Mouse (Mus musculus) kidney, postnatal 0 days (tissue): ENCODE data around the gene Kctd2. TPM values are rescaled to one million over a fixed set of nuclear protein-coding genes. Genes with fewer than 3 reads are reported as not detected.
"Not testable (repeated sequence)": the region's sequence is repeated elsewhere in the genome, so short reads cannot be mapped to it uniquely, and the experiment has no call there.

Source experiments
- ATAC-seq: fragments of 200-750 bp; cut with Nextera tagmentation; replicated peaks from 2 replicates; pipeline ENCODE4 v1.8.0; 2017; ENCODE audit warnings: low read depth, moderate number of reproducible peaks, moderate TSS enrichment, moderate library complexity; ENCODE audit not compliant: low FRiP score
- DNase-seq: peaks from one replicate; pipeline ENCODE4 v3.0.0-alpha.2; 2016; ENCODE audit warnings: low spot score
- H3K27ac ChIP-seq: fragments of 300-500 bp; sonication (generic); 2 replicates; pipeline ENCODE4 v1.5.1; 2014; ENCODE audit warnings: mild to moderate bottlenecking
- H3K27me3 ChIP-seq: fragments of 300-500 bp; sonication (generic); 2 replicates; pipeline ENCODE4 v1.6.1; 2014; ENCODE audit warnings: low read length, mixed read lengths; ENCODE audit not compliant: insufficient read depth
- H3K36me3 ChIP-seq: fragments of 300-500 bp; sonication (generic); 2 replicates; pipeline ENCODE4 v1.6.1; 2014; ENCODE audit warnings: low read length, mixed read lengths; ENCODE audit not compliant: insufficient read depth
- H3K4me1 ChIP-seq: fragments of 300-500 bp; sonication (generic); replicated peaks from 2 replicates; pipeline ENCODE4 v1.6.1; 2014; ENCODE audit warnings: antibody characterized with exemption, low read length, mixed read lengths; ENCODE audit not compliant: insufficient read depth
- H3K4me2 ChIP-seq: fragments of 300-500 bp; sonication (generic); 2 replicates; pipeline ENCODE4 v1.6.1; 2014; ENCODE audit warnings: mild to moderate bottlenecking, low read length, moderate library complexity, mixed read lengths
- H3K4me3 ChIP-seq: fragments of 300-500 bp; sonication (generic); replicated peaks from 2 replicates; pipeline ENCODE4 v1.5.1; 2014; ENCODE audit warnings: low read depth, low read length
- H3K9ac ChIP-seq: fragments of 300-500 bp; sonication (generic); 2 replicates; pipeline ENCODE4 v1.6.1; 2014; ENCODE audit warnings: low read depth, low read length
- H3K9me3 ChIP-seq: fragments of 300-500 bp; sonication (generic); replicated peaks from 2 replicates; pipeline ENCODE4 v1.6.1; 2016; ENCODE audit warnings: low read length, inconsistent platforms, mixed read lengths
- CTCF ChIP-seq: IDR thresholded peaks from 2 replicates; pipeline ENCODE4 v1.5.1; 2016; ENCODE audit warnings: antibody characterized with exemption, low read depth, mild to moderate bottlenecking, moderate library complexity
- WGBS: fragments of 180-500 bp; shearing (Covaris S2); extraction: QIAGEN DNeasy Blood & Tissue Kit; methylation state at CpG from one replicate; pipeline ENCODE4 v1.1.7; 2014; 5-methylcytosine and 5-hydroxymethylcytosine counted together
- polyA plus RNA-seq: library from polyadenylated mRNA; unstranded; fragments of >200 nt; fragmentation: Nextera tagmentation; extraction: Ambion mirVana; gene quantifications from 2 replicates; pipeline ENCODE4 v1.2.1, GENCODE M21; 2015

Kctd2 gene
- polyA plus RNA-seq, 1 experiment from 2014 or later: 22.2 TPM

- no peaks in the 10 kb centered on the region for H3K36me3 ChIP-seq
- H3K4me1 ChIP-seq: peaks cover 2% of the 10 kb centered on the region; the same call in 1 of the 2 replicates
- H3K4me2 ChIP-seq: no peak overlapping the region
- 79% methylated on average over 7 of the region's 7 CpGs for WGBS
- H3K27ac ChIP-seq: peak overlapping the region; percentile 60; the same call in 1 of the 2 replicates
- ATAC-seq (no peak), DNase-seq (no peak)
- no peak for TF ChIP-seq CTCF
- no peaks in the 10 kb centered on the region for H3K9me3 ChIP-seq
- H3K4me3 ChIP-seq: no peak overlapping the region
- no peak overlapping the region for H3K9ac ChIP-seq
- no peaks in the 10 kb centered on the region for H3K27me3 ChIP-seq
These were observed 32.4 kb downstream of the Kctd2 start for GRCm38 (mm10) chr11:115452281-115452860.

DNA sequence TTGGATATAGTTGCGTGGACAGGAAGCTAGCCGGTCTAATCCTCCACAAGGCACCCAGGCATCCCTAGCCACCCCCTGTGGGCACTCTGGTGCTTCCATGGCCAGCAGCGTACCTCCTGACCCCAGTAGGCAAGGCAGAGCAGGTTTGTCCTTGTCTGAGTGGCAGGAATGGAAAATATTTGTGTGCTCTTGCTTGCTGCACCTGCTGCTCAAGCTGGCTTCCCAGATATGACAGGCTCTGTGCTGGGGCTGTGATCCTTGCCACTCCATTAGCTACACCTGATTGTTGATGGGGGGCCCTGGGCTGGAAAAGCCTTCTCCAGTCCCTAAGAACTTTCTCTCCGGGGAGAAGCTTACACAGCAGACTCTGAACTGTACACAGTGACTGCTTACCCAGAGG, 33.4 kb downstream of the Kctd2 start:
- no peaks in the 10 kb centered on the region for H3K9me3 ChIP-seq
- no peak for DNase-seq
- no peak for ATAC-seq
- no peak overlapping the region for H3K4me3 ChIP-seq
- no peak for TF ChIP-seq CTCF
- H3K4me1 ChIP-seq: no peaks in the 10 kb centered on the region; the same call in 1 of the 2 replicates
- WGBS: 57% methylated on average over 4 of the region's 4 CpGs
- no peaks in the 10 kb centered on the region for H3K36me3 ChIP-seq
- H3K27ac ChIP-seq: peak overlapping the region; percentile 60
- no peaks in the 10 kb centered on the region for H3K27me3 ChIP-seq
- no peak overlapping the region for H3K9ac ChIP-seq
- H3K4me2 ChIP-seq: no peak overlapping the region

GRCm38 (mm10) chr11:115454822-115455221, 34.9 kb downstream of the Kctd2 start:
- H3K4me3 ChIP-seq, H3K36me3 ChIP-seq, H3K27ac ChIP-seq, H3K4me2 ChIP-seq, H3K9me3 ChIP-seq, DNase-seq, H3K27me3 ChIP-seq, H3K9ac ChIP-seq, H3K4me1 ChIP-seq, ATAC-seq: not testable (repeated sequence)
- 93% methylated on average over 6 of the region's 6 CpGs for WGBS

DNA sequence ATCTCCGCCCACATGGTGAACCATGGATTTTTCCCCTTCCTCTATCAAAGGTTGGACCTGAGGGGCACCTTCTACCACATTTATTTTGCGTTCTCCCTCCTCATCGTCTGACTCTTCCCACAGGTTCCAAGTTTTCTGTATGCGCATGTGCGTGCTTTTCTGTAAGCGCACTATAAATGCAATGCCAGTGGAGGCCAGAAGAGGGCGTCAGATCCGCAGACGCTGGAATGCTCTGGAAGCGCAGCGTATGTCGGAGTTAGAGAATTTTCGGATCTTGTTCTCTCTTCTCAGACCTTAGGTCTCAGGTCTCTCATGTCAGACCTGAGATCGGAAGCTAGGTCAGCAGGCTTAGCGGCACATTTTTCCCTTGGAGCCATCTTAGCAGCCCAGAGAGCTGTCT, 35.7 kb downstream of the Kctd2 start:
- H3K4me2 ChIP-seq: no peak overlapping the region
- no peaks in the 10 kb centered on the region for H3K4me1 ChIP-seq
- no peak overlapping the region for H3K4me3 ChIP-seq
- no peak for DNase-seq
- H3K9me3 ChIP-seq: no peaks in the 10 kb centered on the region
- ATAC-seq: no peak
- no peak overlapping the region for H3K9ac ChIP-seq
- no peak overlapping the region for H3K27ac ChIP-seq
- H3K36me3 ChIP-seq: no peaks in the 10 kb centered on the region
- H3K27me3 ChIP-seq: no peaks in the 10 kb centered on the region
- 89% methylated on average over 15 of the region's 15 CpGs for WGBS
- peak; percentile 37; the same call in 1 of the 2 replicates for TF ChIP-seq CTCF

- H3K9me3 ChIP-seq: no peaks in the 10 kb centered on the region
- no peak overlapping the region for H3K4me2 ChIP-seq
- H3K36me3 ChIP-seq: no peaks in the 10 kb centered on the region
- H3K4me3 ChIP-seq: no peak overlapping the region
- no peak for ATAC-seq
- H3K4me1 ChIP-seq: no peaks in the 10 kb centered on the region
- WGBS: 89% methylated on average over 5 of the region's 5 CpGs
- H3K27ac ChIP-seq: no peak overlapping the region
- no peak overlapping the region for H3K9ac ChIP-seq
- no peaks in the 10 kb centered on the region for H3K27me3 ChIP-seq
- no peak for DNase-seq
- no peak for TF ChIP-seq CTCF
These were observed 36.3 kb downstream of the Kctd2 start for GRCm38 (mm10) chr11:115456182-115456581.

- Histone ChIP-seq H3K9me3 (no peaks in the 10 kb centered on the region), H3K27me3 (no peaks in the 10 kb centered on the region), H3K9ac (no peak overlapping the region), H3K4me3 (no peak overlapping the region), H3K4me1 (no peaks in the 10 kb centered on the region), H3K27ac (no peak overlapping the region), H3K36me3 (no peaks in the 10 kb centered on the region), H3K4me2 (no peak overlapping the region)
- DNase-seq (peak; percentile 58), ATAC-seq (no peak)
- 26% methylated on average over 6 of the region's 6 CpGs for WGBS
- TF ChIP-seq CTCF: no peak
These were observed 37.5 kb downstream of the Kctd2 start for GRCm38 (mm10) chr11:115457405-115457804.

DNA sequence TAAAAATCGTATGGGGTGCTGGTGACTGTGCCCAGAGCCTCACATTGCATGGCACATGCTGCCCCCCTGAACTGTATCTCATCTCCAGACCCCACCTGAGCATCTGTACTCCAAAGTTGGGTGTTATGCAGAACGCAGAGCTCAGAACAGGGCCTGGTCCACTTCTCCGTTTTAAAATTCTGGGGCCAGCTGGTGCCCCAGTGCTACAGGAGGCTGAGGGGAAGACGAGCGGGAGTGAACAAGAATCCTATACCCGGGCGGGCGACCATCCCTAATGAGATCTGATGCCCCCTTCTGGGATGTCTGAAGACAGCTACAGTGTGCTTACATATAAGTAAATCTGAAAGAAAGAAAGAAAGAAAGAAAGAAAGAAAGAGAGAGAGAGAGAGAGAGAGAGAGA, 41.0 kb downstream of the Kctd2 start:
- no peaks in the 10 kb centered on the region for H3K36me3 ChIP-seq
- TF ChIP-seq CTCF: peak; percentile 6; the same call in 1 of the 2 replicates
- no peak overlapping the region for H3K4me3 ChIP-seq
- H3K4me1 ChIP-seq: no peaks in the 10 kb centered on the region
- no peak overlapping the region for H3K27ac ChIP-seq
- no peak overlapping the region for H3K9ac ChIP-seq
- no peak overlapping the region for H3K4me2 ChIP-seq
- 28% methylated on average over 8 of the region's 8 CpGs for WGBS
- DNase-seq (no peak), ATAC-seq (no peak)
- no peaks in the 10 kb centered on the region for H3K9me3 ChIP-seq
- H3K27me3 ChIP-seq: no peaks in the 10 kb centered on the region
